Mouse (Mus musculus) myocyte (in vitro differentiated cells): ENCODE measurements around the gene Kbtbd3. TPM values are rescaled to one million over a fixed set of nuclear protein-coding genes. Genes with fewer than 3 reads are reported as not detected.

ENCODE experiments used
- H3K27me3 ChIP-seq: one replicate; pipeline ENCODE4 v1.6.1; 2011; ENCODE audit not compliant: control insufficient read depth, insufficient read depth, insufficient read length
- H3K36me3 ChIP-seq: one replicate; pipeline ENCODE4 v1.6.1; 2011; ENCODE audit not compliant: control insufficient read depth, insufficient read depth
- H3K4me2 ChIP-seq: one replicate; pipeline ENCODE4 v1.6.1; 2011; ENCODE audit warnings: low read depth, control low read depth
- H3K4me3 ChIP-seq: one replicate; pipeline ENCODE4 v1.5.1; 2011; ENCODE audit warnings: mild to moderate bottlenecking, control low read depth, moderate library complexity
- H3K79me2 ChIP-seq: one replicate; pipeline ENCODE4 v1.6.1; 2011; ENCODE audit not compliant: control insufficient read depth, insufficient read depth
- H3ac ChIP-seq: one replicate; pipeline ENCODE4 v1.6.1; 2011; ENCODE audit not compliant: control insufficient read depth, insufficient read length
- CEBPB ChIP-seq: IDR thresholded peaks from 2 replicates; pipeline ENCODE4 v1.6.1; 2011; ENCODE audit warnings: mild to moderate bottlenecking, moderate library complexity; ENCODE audit not compliant: poor library complexity, insufficient read depth, severe bottlenecking
- E2F4 ChIP-seq: IDR thresholded peaks from one replicate; pipeline ENCODE4 v1.6.1; 2011; ENCODE audit warnings: mild to moderate bottlenecking, control low read depth, moderate library complexity; ENCODE audit not compliant: insufficient read depth
- MAX ChIP-seq: IDR thresholded peaks from one replicate; pipeline ENCODE4 v1.6.1; 2011; ENCODE audit warnings: low read depth, mild to moderate bottlenecking, control low read depth
- MYOD1 ChIP-seq, 3 experiments: IDR thresholded peaks; one replicate each; pipeline ENCODE4 v1.6.1; 2011; ENCODE audit warnings: control low read depth in 2 of 3, low read depth in 2 of 3, mild to moderate bottlenecking in 2 of 3, moderate library complexity in 1 of 3; ENCODE audit not compliant: insufficient read length in 2 of 3, control insufficient read depth in 1 of 3
- MYOG ChIP-seq, 3 experiments: IDR thresholded peaks; one replicate each; pipeline ENCODE4 v1.6.1; 2011; ENCODE audit warnings: control low read depth in 2 of 3, low read depth in 2 of 3, mild to moderate bottlenecking in 2 of 3; ENCODE audit not compliant: insufficient read length in 2 of 3, control insufficient read depth in 1 of 3, insufficient read depth in 1 of 3
- POLR2A ChIP-seq: IDR thresholded peaks from one replicate; pipeline ENCODE4 v1.6.1; 2011; ENCODE audit warnings: low read depth, mild to moderate bottlenecking, control low read depth, moderate library complexity; ENCODE audit not compliant: insufficient read length
- POLR2AphosphoS2 ChIP-seq: IDR thresholded peaks from one replicate; pipeline ENCODE4 v1.6.1; 2011; ENCODE audit warnings: low read depth, control low read depth; ENCODE audit not compliant: insufficient read length
- REST ChIP-seq: IDR thresholded peaks from one replicate; pipeline ENCODE4 v1.6.1; 2011; ENCODE audit warnings: mild to moderate bottlenecking, control low read depth, moderate library complexity; ENCODE audit not compliant: insufficient read depth, insufficient read length
- SRF ChIP-seq: IDR thresholded peaks from one replicate; pipeline ENCODE4 v1.6.1; 2011; ENCODE audit warnings: low read depth; ENCODE audit not compliant: control insufficient read depth, insufficient read length
- TCF12 ChIP-seq: IDR thresholded peaks from one replicate; pipeline ENCODE4 v1.6.1; 2011; ENCODE audit warnings: mild to moderate bottlenecking, control low read depth; ENCODE audit not compliant: poor library complexity, insufficient read depth, severe bottlenecking
- TCF3 ChIP-seq: IDR thresholded peaks from one replicate; pipeline ENCODE4 v1.6.1; 2011; ENCODE audit warnings: low read depth, control low read depth; ENCODE audit not compliant: insufficient read length
- USF1 ChIP-seq: IDR thresholded peaks from one replicate; pipeline ENCODE4 v1.6.1; 2011; ENCODE audit warnings: low read depth, mild to moderate bottlenecking, control low read depth, moderate library complexity
- polyA plus RNA-seq: library from polyadenylated mRNA; unstranded; fragments of >200 nt; fragmentation: generic; extraction: Trizol; gene quantifications from one replicate; pipeline ENCODE4 v1.2.1, GENCODE M21; 2012; ENCODE audit warnings: missing spikeins

Kbtbd3 gene
- polyA plus RNA-seq, result 0.85 TPM

DNA sequence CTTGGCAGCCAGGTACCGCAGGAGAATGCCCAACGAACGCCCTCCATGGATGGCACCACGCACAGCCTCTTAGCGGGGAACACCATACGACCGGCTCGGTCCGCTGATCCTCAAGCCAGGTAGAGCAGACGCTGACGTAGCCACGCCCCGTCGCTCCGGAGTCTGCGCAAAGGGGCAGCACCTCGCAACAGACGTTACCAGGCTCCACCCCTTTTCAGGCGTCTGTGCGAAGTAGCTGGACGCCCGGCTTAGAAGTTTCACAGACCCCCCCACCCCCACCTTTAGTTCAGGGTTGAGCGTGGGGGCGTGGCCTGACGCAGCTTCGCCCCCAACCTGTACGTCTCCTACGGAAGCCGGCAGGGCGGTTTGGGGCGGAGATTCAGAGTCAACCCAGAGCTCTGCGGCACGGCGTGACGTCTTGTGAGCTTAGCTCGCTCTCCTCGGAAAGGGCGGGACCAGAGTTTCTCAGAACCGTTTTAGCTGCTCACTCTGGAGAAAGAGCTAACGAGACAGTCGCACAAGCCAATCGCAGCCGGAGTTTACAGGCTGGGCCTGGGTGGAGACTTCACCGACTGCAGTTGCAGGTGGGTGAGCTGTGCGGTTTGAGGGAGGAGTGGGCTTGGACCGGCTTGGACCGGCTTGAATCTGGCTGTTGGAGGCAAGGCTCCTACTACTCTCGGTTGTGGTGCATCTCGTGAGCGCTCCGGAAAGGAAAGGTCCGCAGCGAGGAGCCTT lies at the start of gene Kbtbd3, which contains the start of gene Aasdhppt:
Gene Kbtbd3 (plus strand): TSS at position 483 of the 735 bp plus-strand sequence.
Gene Aasdhppt (minus strand): TSS at position 121 of the 735 bp plus-strand sequence.
- Histone ChIP-seq H3ac (peak within 1 kb of the TSS; percentile 90), H3K4me2 (peak within 1 kb of the TSS; percentile 96), H3K36me3 (no peaks in the 10 kb centered on the region), H3K79me2 (peaks cover 21% of the 10 kb centered on the region), H3K27me3 (no peaks in the 10 kb centered on the region), H3K4me3 (peak within 1 kb of the TSS; percentile 92)
- TF ChIP-seq TCF3, result no peak
- peak; percentile 26 for TF ChIP-seq REST
- TF ChIP-seq CEBPB, result no peak
- TF ChIP-seq MYOG (IDR thresholded peaks at IDR 0.05; ENCODE audit: control insufficient read depth in 1 of 3, insufficient read depth in 1 of 3, insufficient read length in 2 of 3, low read depth in 2 of 3), result peak in 1 of 3 experiments; percentile 3
- TF ChIP-seq TCF12, result no peak
- no peak for TF ChIP-seq USF1
- TF ChIP-seq POLR2A, result peak; percentile 92
- peak; percentile 58 for TF ChIP-seq SRF
- TF ChIP-seq POLR2AphosphoS2, result peak; percentile 93
- peak in 1 of 3 experiments; percentile 12 for TF ChIP-seq MYOD1 (IDR thresholded peaks at IDR 0.05; ENCODE audit: control insufficient read depth in 1 of 3, insufficient read length in 2 of 3, low read depth in 2 of 3)
- no peak for TF ChIP-seq MAX
- TF ChIP-seq E2F4, result no peak

DNA sequence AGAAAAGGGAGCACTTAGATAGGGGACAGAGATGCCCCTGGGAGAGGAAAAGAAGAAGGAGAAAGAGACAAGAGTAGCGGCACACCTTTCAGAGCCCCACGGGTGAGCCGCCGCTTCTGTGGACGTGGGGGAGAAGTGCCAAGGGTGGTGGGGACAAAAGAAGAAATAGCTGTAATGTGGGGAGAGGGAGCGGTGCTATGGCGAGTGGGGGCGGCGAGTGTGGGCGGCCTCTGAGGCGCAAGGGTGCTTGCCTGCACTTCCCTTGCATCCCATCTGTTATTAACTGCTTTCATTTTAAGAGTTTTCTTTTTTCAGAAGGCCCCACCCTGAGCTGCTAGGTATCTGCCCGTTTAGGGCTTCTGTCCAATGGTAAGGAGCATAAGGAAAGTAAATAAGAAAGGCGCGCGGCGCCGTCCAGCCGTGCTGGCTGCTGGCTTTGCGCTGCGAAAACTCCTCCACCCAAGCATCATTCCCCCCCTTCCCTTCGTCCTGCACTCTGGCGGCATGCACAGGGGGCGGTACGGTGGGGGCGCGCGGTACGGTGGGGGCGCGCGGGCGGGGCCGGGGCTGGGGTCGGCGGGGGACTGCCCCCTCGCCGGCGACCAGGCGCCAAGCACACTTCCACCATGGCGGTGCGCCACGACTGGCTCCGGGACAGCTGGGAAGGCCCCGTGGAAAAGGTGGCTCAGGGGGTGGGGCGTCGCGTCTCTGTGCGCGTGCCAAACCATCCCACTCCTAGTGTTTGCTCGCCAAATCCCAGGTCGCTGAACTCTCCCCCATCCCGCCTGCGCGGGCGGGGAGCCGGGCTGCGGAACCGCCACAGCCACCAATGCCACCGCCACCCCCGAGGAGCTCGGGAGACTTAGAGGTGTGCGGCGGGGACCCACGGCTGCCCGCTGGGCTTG lies 49.5 kb upstream of the Kbtbd3 start:
- H3ac ChIP-seq, result no peak overlapping the region
- no peaks in the 10 kb centered on the region for H3K36me3 ChIP-seq
- no peaks in the 10 kb centered on the region for H3K79me2 ChIP-seq
- no peak overlapping the region for H3K4me2 ChIP-seq
- no peak for TF ChIP-seq MYOD1 (IDR thresholded peaks at IDR 0.05; ENCODE audit: control insufficient read depth in 1 of 3, insufficient read length in 2 of 3, low read depth in 2 of 3)
- TF ChIP-seq USF1, result no peak
- no peak for TF ChIP-seq SRF
- TF ChIP-seq POLR2AphosphoS2, result no peak
- TF ChIP-seq REST, result no peak
- no peak for TF ChIP-seq MYOG (IDR thresholded peaks at IDR 0.05; ENCODE audit: control insufficient read depth in 1 of 3, insufficient read depth in 1 of 3, insufficient read length in 2 of 3, low read depth in 2 of 3)
- no peak for TF ChIP-seq MAX
- no peak for TF ChIP-seq TCF12
- TF ChIP-seq E2F4, result no peak
- TF ChIP-seq CEBPB, result no peak
- no peak for TF ChIP-seq TCF3
- TF ChIP-seq POLR2A, result no peak
- no peaks in the 10 kb centered on the region for H3K27me3 ChIP-seq
- H3K4me3 ChIP-seq, result no peak overlapping the region

DNA sequence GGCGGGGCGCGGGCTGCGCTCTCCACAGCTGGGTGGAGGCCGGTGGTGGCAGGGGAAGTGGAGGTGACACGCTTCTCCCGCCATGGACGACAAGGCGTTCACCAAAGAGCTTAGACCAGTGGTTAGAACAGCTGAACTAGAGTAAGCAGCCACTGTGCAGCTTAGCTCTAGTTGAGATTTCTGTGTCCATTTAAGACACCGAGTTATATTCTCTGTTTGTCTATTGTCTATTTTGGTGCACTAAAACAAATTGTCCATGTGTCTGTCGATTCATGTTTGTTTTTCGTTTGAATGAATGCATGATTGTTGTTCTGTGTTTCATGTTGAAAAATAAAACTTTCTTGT lies 48.9 kb upstream of the Kbtbd3 start:
- no peaks in the 10 kb centered on the region for H3K36me3 ChIP-seq
- no peak overlapping the region for H3K4me3 ChIP-seq
- no peaks in the 10 kb centered on the region for H3K79me2 ChIP-seq
- no peak overlapping the region for H3K4me2 ChIP-seq
- TF ChIP-seq REST (no peak), CEBPB (no peak), TCF3 (no peak), MAX (no peak), POLR2AphosphoS2 (no peak), E2F4 (no peak), MYOG (IDR thresholded peaks at IDR 0.05; ENCODE audit: control insufficient read depth in 1 of 3, insufficient read depth in 1 of 3, insufficient read length in 2 of 3, low read depth in 2 of 3) (no peak), MYOD1 (IDR thresholded peaks at IDR 0.05; ENCODE audit: control insufficient read depth in 1 of 3, insufficient read length in 2 of 3, low read depth in 2 of 3) (no peak), SRF (no peak), USF1 (no peak), TCF12 (no peak), POLR2A (no peak)
- H3K27me3 ChIP-seq, result no peaks in the 10 kb centered on the region
- no peak overlapping the region for H3ac ChIP-seq

DNA sequence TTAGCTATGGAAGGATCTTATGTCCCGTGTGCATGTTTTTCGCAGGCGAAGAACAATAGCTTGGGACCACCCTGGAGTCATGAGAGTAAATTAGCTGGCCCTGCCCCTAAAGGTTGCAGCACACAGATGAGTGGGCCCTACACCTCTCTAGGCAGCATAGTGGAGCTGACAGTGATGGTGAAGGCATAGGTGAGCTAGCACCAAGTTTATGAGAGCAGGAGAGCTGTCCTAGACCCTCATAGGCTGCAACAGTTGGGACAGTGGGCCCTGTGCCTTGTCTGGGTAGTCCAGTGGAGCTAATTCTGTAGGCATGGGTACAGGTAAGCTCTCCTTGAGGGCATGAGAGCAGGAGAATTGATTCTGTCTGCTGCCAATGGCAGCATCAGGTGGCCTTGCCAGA lies 42.8 kb upstream of the Kbtbd3 start:
- Histone ChIP-seq H3K36me3 (no peaks in the 10 kb centered on the region), H3K27me3 (no peaks in the 10 kb centered on the region), H3ac (no peak overlapping the region), H3K4me2 (no peak overlapping the region), H3K4me3 (no peak overlapping the region), H3K79me2 (no peaks in the 10 kb centered on the region)
- no peak for TF ChIP-seq POLR2AphosphoS2
- TF ChIP-seq SRF, result no peak
- no peak for TF ChIP-seq E2F4
- TF ChIP-seq MYOG (IDR thresholded peaks at IDR 0.05; ENCODE audit: control insufficient read depth in 1 of 3, insufficient read depth in 1 of 3, insufficient read length in 2 of 3, low read depth in 2 of 3), result no peak
- no peak for TF ChIP-seq MAX
- no peak for TF ChIP-seq REST
- TF ChIP-seq TCF3, result no peak
